Mouse (Mus musculus): ENCODE data around the gene Emc6.

Emc6 gene

GRCm38 (mm10) chr11:73172186-73172585 is 4.7 kb downstream of the Emc6 start:
- no peak for DNase-seq

- peak; percentile 77 for DNase-seq
Measured at GRCm38 (mm10) chr11:73169231-73169630, 7.6 kb downstream of the Emc6 start.

- DNase-seq, result no peak
Measured at GRCm38 (mm10) chr11:73168576-73168975, 8.3 kb downstream of the Emc6 start.

- no peak for DNase-seq
Measured at GRCm38 (mm10) chr11:73168071-73168470, 8.8 kb downstream of the Emc6 start.

GRCm38 (mm10) chr11:73162284-73162683 is 14.6 kb downstream of the Emc6 start:
- DNase-seq, result no peak

GRCm38 (mm10) chr11:73161616-73162015 is 15.2 kb downstream of the Emc6 start:
- no peak for DNase-seq

GRCm38 (mm10) chr11:73160811-73161200 is 16.0 kb downstream of the Emc6 start:
- no peak for DNase-seq

- DNase-seq, result no peak
Measured at GRCm38 (mm10) chr11:73159957-73160810, 16.7 kb downstream of the Emc6 start, which contains the start of gene P2rx5. Gene P2rx5, plus strand, starts transcription at chr11:73160421.

- DNase-seq, result no peak
Measured at GRCm38 (mm10) chr11:73155071-73155470, 21.8 kb downstream of the Emc6 start.

- no peak for DNase-seq
Measured at GRCm38 (mm10) chr11:73148209-73148608, 28.6 kb downstream of the Emc6 start.

- no peak for DNase-seq
Measured at GRCm38 (mm10) chr11:73146975-73147365, 29.9 kb downstream of the Emc6 start.

GRCm38 (mm10) chr11:73146026-73146974 is 30.5 kb downstream of the Emc6 start:
- DNase-seq, result no peak

- DNase-seq, result no peak
Measured at GRCm38 (mm10) chr11:73144261-73144681, 32.6 kb downstream of the Emc6 start.

- DNase-seq, result peak; percentile 91
Measured at GRCm38 (mm10) chr11:73137591-73138501, 39.0 kb downstream of the Emc6 start, which contains the start of gene Haspin. Gene Haspin, minus strand, starts transcription at chr11:73138294.

GRCm38 (mm10) chr11:73137116-73137515 is 39.7 kb downstream of the Emc6 start:
- no peak for DNase-seq

- no peak for DNase-seq
Measured at GRCm38 (mm10) chr11:73136587-73136986, 40.2 kb downstream of the Emc6 start.

- DNase-seq, result no peak
Measured at GRCm38 (mm10) chr11:73134222-73134621, 42.6 kb downstream of the Emc6 start.

GRCm38 (mm10) chr11:73132999-73133398 is 43.8 kb downstream of the Emc6 start:
- no peak for DNase-seq

- DNase-seq, result no peak
Measured at GRCm38 (mm10) chr11:73131020-73131419, 45.8 kb downstream of the Emc6 start.

- DNase-seq, result no peak
Measured at GRCm38 (mm10) chr11:73126495-73126894, 50.3 kb downstream of the Emc6 start.

Data from right cerebral cortex, postnatal 14 days (tissue).